Mouse (Mus musculus) left cerebral cortex, postnatal 36 days (tissue): ENCODE measurements at regions not wholly inside any gene's neighbourhood (a gene's known extent, or its start where the extent isn't known, plus 50 kb on each side); places are given as distances from the start of the nearest gene placed in this dataset.
A peak's percentile ranks its signal among the peaks of the same experiment; 100 is the strongest.

ENCODE experiments used
- DNase-seq, 2 experiments: peaks; one replicate each; pipeline ENCODE4 v3.0.0; 2021 to 2022; ENCODE audit warnings: low spot score in 2 of 2, mixed read lengths in 1 of 2
- intact Hi-C: fragments of 180-260 bp; cut with DNase I; formaldehyde crosslinking; loops from one replicate; pipeline ENCODE4 v1.15.1; 2025

GRCm38 (mm10) chr2:75133298-75134080, 307.9 kb downstream of the Mtx2 start:
- DNase-seq: no peak
- intact Hi-C loops: no loop called here

GRCm38 (mm10) chr2:75136618-75137017, 311.0 kb downstream of the Mtx2 start:
- intact Hi-C loops: loop anchor here (5.0 kb wide), 2 partner anchors 176 to 419 kb away; no protein-coding TSS in a partner anchor
- no peak for DNase-seq

GRCm38 (mm10) chr2:75137133-75137982, 311.8 kb downstream of the Mtx2 start:
- no peak for DNase-seq
- intact Hi-C loops: loop anchor here (5.0 kb wide), 2 partner anchors 175 to 420 kb away; no protein-coding TSS in a partner anchor

GRCm38 (mm10) chr2:75137983-75138745, 312.6 kb downstream of the Mtx2 start:
- DNase-seq: peak; percentile 45 to 54
- intact Hi-C loops: loop anchor here (1.0 to 5.0 kb wide), 4 partner anchors 174 to 453 kb away; no protein-coding TSS in a partner anchor

GRCm38 (mm10) chr2:75138746-75139060, 313.1 kb downstream of the Mtx2 start:
- intact Hi-C loops: loop anchor here (1.0 to 5.0 kb wide), 4 partner anchors 174 to 452 kb away; no protein-coding TSS in a partner anchor
- no peak for DNase-seq

GRCm38 (mm10) chr2:75139544-75139943, 313.9 kb downstream of the Mtx2 start:
- intact Hi-C loops: loop anchor here (2.0 to 5.0 kb wide), 3 partner anchors 173 to 451 kb away; no protein-coding TSS in a partner anchor
- DNase-seq: no peak

GRCm38 (mm10) chr2:75142675-75143074, 317.1 kb downstream of the Mtx2 start:
- no peak for DNase-seq
- intact Hi-C loops: no loop called here

GRCm38 (mm10) chr2:75144861-75145260, 319.3 kb downstream of the Mtx2 start:
- intact Hi-C loops: no loop called here
- no peak for DNase-seq

GRCm38 (mm10) chr2:75146256-75146655, 320.7 kb downstream of the Mtx2 start:
- DNase-seq: no peak
- intact Hi-C loops: no loop called here

GRCm38 (mm10) chr2:75147399-75147798, 321.8 kb downstream of the Mtx2 start:
- DNase-seq: no peak
- intact Hi-C loops: no loop called here

- intact Hi-C loops: no loop called here
- DNase-seq: no peak
These were observed 322.4 kb downstream of the Mtx2 start for GRCm38 (mm10) chr2:75147967-75148366.

- intact Hi-C loops: no loop called here
- no peak for DNase-seq
These were observed 323.4 kb downstream of the Mtx2 start for GRCm38 (mm10) chr2:75149036-75149435.

GRCm38 (mm10) chr2:75149562-75149961, 324.0 kb downstream of the Mtx2 start:
- DNase-seq: no peak

GRCm38 (mm10) chr2:75150986-75151385, 325.4 kb downstream of the Mtx2 start:
- intact Hi-C loops: loop anchor here (5.0 kb wide), 4 partner anchors 96 to 449 kb away; partner anchors contain the start of gene Hoxd8
- DNase-seq: peak in 1 of 2 experiments; percentile 20

More at GRCm38 (mm10) chr2:75149562-75149961, 324.0 kb downstream of the Mtx2 start:
- intact Hi-C loops: no loop called here

GRCm38 (mm10) chr2:75151519-75151918, 325.9 kb downstream of the Mtx2 start:
- intact Hi-C loops: loop anchor here (5.0 kb wide), 4 partner anchors 96 to 449 kb away; partner anchors contain the start of gene Hoxd8
- DNase-seq: peak in 1 of 2 experiments; percentile 10

- intact Hi-C loops: loop anchor here (5.0 kb wide), 4 partner anchors 95 to 450 kb away; partner anchors contain the start of gene Hoxd8
- DNase-seq: no peak
These were observed 326.9 kb downstream of the Mtx2 start for GRCm38 (mm10) chr2:75152477-75152990.

GRCm38 (mm10) chr2:75154448-75154847, 328.8 kb downstream of the Mtx2 start:
- intact Hi-C loops: loop anchor here (5.0 kb wide), 4 partner anchors 93 to 452 kb away; partner anchors contain the start of gene Hoxd8
- no peak for DNase-seq

GRCm38 (mm10) chr2:75158581-75158980, 333.0 kb downstream of the Mtx2 start:
- intact Hi-C loops: no loop called here
- no peak for DNase-seq

- DNase-seq: no peak
- intact Hi-C loops: no loop called here
These were observed 335.5 kb downstream of the Mtx2 start for GRCm38 (mm10) chr2:75161075-75161474.
